Mouse (Mus musculus) small intestine, adult 2 months (tissue): ENCODE data around the gene Gm20388.

Experiments
- CTCF ChIP-seq: fragments of 200-500 bp; IDR thresholded peaks from 2 replicates; pipeline ENCODE4 v1.5.1; 2012; ENCODE audit warnings: low read depth, mild to moderate bottlenecking, control low read depth, inconsistent platforms, low read length, moderate library complexity, mixed read lengths; ENCODE audit not compliant: insufficient replicate concordance, insufficient read length; ENCODE audit errors: extremely low read depth
- POLR2A ChIP-seq: fragments of 200-500 bp; IDR thresholded peaks from 2 replicates; pipeline ENCODE4 v1.6.1; 2012; ENCODE audit warnings: low read depth, mild to moderate bottlenecking, control low read depth, inconsistent platforms, low read length, moderate library complexity

- TF ChIP-seq CTCF: no peak
- no peak for TF ChIP-seq POLR2A
Measured at GRCm38 (mm10) chr8:120119429-120119828, 208.8 kb downstream of the Gm20388 start.
